Mouse (Mus musculus) thymus, postnatal 0 days (tissue): ENCODE measurements around the gene Vmn1r157. TPM values are rescaled to one million over a fixed set of nuclear protein-coding genes. Genes with fewer than 3 reads are reported as not detected.
"Not testable (repeated sequence)": the region's sequence is repeated elsewhere in the genome, so short reads cannot be mapped to it uniquely, and the experiment has no call there.

Source experiments
- DNase-seq: peaks from one replicate; pipeline ENCODE4 v3.0.0-alpha.2; 2015; ENCODE audit warnings: low spot score
- polyA plus RNA-seq: library from polyadenylated mRNA; unstranded; fragments of >200 nt; fragmentation: Nextera tagmentation; extraction: Ambion mirVana; gene quantifications from 2 replicates; pipeline ENCODE4 v1.2.1, GENCODE M21; 2015

The Vmn1r157 gene
- not detected in 2 replicates for polyA plus RNA-seq

DNA sequence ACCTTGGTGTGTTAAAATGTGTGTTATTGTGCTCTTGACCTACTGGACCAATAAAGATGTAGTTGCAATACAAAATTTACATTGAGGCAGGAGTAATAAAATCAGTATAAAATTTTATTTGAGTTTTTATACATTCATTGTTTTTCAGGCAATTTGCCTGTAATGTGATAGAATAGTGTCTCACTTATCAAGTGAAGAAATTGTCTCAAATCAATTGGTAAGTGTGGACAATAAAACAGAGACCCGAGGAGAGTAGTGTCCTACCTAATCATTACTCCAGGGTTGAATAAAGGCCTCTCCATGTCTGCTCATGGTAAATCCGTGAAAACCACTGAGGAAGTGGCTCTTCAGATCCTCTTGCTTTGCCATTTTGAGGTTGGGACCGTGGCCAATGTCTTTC, at the start of gene Vmn1r157:
Vmn1r157 (plus strand) TSS at position 301 of the 400 bp plus-strand sequence.
- not testable (repeated sequence) for DNase-seq

DNA sequence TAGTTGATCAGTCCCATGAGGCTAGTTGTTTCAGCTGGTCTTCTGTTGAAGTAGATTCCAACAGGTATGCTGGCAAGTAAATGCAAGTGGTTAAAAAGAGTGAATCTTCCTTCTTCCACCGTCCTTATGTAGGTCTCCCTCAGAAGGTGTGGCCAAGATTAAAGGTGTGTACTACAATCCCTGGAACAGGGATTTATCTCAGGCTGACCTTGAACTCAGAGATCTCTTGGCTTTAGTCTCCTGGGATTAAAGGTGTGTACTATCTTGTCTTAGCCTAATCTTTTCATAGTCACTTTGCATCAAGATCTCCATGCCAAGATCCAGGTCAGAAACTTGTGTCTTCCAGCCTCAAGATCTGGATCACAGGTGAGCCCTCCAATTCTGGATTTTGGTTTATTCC, 41.9 kb upstream of the Vmn1r157 start, which contains the start of gene Gm4567:
Gm4567 (minus strand) TSS at position 101 of the 400 bp plus-strand sequence.
- DNase-seq: not testable (repeated sequence)

DNA sequence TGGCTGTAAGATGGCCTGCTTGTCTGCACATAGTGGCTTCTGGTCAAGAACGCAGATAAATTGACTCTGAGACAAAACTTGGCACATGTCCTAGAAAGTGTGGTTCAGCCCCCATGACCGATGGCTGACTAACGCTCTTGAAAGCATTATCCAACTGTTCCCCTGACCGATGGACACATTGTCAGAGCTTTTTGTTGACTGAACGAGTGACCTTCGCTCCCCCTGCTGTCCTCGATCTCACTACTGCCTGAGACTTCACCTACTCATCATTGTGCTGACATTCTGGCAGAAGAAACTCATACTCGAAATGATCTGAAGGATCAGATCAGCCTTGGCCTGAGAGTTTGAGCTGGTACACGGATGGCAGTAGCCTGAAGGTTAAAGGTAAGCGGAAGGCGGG, 14.5 kb downstream of the Vmn1r157 start:
- DNase-seq: not testable (repeated sequence)

DNA sequence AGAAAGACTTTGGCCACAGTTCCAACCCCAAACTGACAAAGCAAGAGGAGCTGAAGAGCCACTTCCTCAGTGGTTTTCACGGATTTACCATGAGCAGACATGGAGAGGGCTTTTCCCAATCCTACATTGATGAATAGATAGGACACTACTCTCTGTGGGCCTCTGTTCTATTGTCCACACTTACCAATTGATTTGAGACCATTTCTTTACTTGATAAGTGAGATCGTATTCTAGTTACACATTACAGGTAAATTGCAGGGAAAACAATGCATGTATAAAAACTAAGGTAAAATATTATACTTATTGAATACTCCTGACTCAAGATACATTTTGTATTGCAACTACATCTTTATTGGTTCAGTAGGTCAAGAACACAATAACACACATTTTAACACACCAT, 29.2 kb downstream of the Vmn1r157 start, which contains the start of gene Vmn1r158:
Vmn1r158 (minus strand) TSS at position 101 of the 400 bp plus-strand sequence.
- not testable (repeated sequence) for DNase-seq

Other genes with a start within 250 kb of the Vmn1r157 start
- not detected in 2 replicates for gene Vmn1r152, start 238.7 kb upstream of the Vmn1r157 start, polyA plus RNA-seq
- not detected in 2 replicates for gene Gm8677, start 226.8 kb upstream of the Vmn1r157 start, polyA plus RNA-seq
- not detected in 2 replicates for gene Gm4201, start 196.4 kb upstream of the Vmn1r157 start, polyA plus RNA-seq
- gene Gm4565, start 173.6 kb upstream of the Vmn1r157 start, polyA plus RNA-seq: not detected in 2 replicates
- gene Vmn1r155, start 103.7 kb upstream of the Vmn1r157 start, polyA plus RNA-seq: not detected in 2 replicates
- not detected in 2 replicates for gene Gm8693, start 69.4 kb upstream of the Vmn1r157 start, polyA plus RNA-seq
- not detected in 2 replicates for gene Gm4567, start 42.0 kb upstream of the Vmn1r157 start, polyA plus RNA-seq
- not detected in 2 replicates for gene Vmn1r158, start 29.1 kb downstream of the Vmn1r157 start, polyA plus RNA-seq
- not detected in 2 replicates for gene Vmn1r159, start 81.9 kb downstream of the Vmn1r157 start, polyA plus RNA-seq
- gene Vmn1r160, start 109.5 kb downstream of the Vmn1r157 start, polyA plus RNA-seq: not detected in 2 replicates
- not detected in 2 replicates for gene Gm4214, start 223.0 kb downstream of the Vmn1r157 start, polyA plus RNA-seq